Mouse (Mus musculus) liver, adult 2 months (tissue): ENCODE results near the gene Cstf2t. TPM values are rescaled to one million over a fixed set of nuclear protein-coding genes. Genes with fewer than 3 reads are reported as not detected.

Source experiments
- DNase-seq: peaks from one replicate; pipeline ENCODE4 v3.0.0-alpha.2; 2011; ENCODE audit warnings: low read depth, low spot score; ENCODE audit errors: extremely low read depth
- H3K27ac ChIP-seq: fragments of 200-500 bp; replicated peaks from 2 replicates; pipeline ENCODE4 v1.5.1; 2012; ENCODE audit warnings: low read depth, mild to moderate bottlenecking, control low read depth, inconsistent platforms, low read length; ENCODE audit not compliant: insufficient read depth
- H3K27me3 ChIP-seq: fragments of 200-500 bp; 2 replicates; pipeline ENCODE4 v1.6.1; 2012; ENCODE audit warnings: mild to moderate bottlenecking, moderate library complexity, low read length, inconsistent platforms; ENCODE audit not compliant: control insufficient read depth, insufficient read depth
- H3K36me3 ChIP-seq: fragments of 200-500 bp; 2 replicates; pipeline ENCODE4 v1.6.1; 2012; ENCODE audit warnings: low read length, inconsistent platforms; ENCODE audit not compliant: control insufficient read depth, insufficient read depth
- H3K4me1 ChIP-seq: fragments of 200-500 bp; 2 replicates; pipeline ENCODE4 v1.6.1; 2011; ENCODE audit warnings: low read length; ENCODE audit not compliant: control insufficient read depth, insufficient read depth
- H3K4me3 ChIP-seq: fragments of 200-500 bp; 2 replicates; pipeline ENCODE4 v1.5.1; 2011; ENCODE audit warnings: low read depth, mild to moderate bottlenecking, control low read depth, low read length, moderate library complexity; ENCODE audit not compliant: insufficient read depth
- H3K79me2 ChIP-seq: fragments of 200-500 bp; 2 replicates; pipeline ENCODE4 v1.6.1; 2012; ENCODE audit warnings: inconsistent platforms, mild to moderate bottlenecking, low read length, moderate library complexity; ENCODE audit not compliant: control insufficient read depth, insufficient read depth
- H3K9ac ChIP-seq: fragments of 200-500 bp; 2 replicates; pipeline ENCODE4 v1.6.1; 2012; ENCODE audit warnings: low read depth, mild to moderate bottlenecking, control low read depth, inconsistent platforms, low read length
- CTCF ChIP-seq: fragments of 200-500 bp; IDR thresholded peaks from 2 replicates; pipeline ENCODE4 v1.5.1; 2011; ENCODE audit warnings: low read depth, low read length, control low read depth
- POLR2A ChIP-seq: fragments of 200-500 bp; IDR thresholded peaks from 2 replicates; pipeline ENCODE4 v1.6.1; 2011; ENCODE audit warnings: low read length, control low read depth; ENCODE audit not compliant: insufficient read depth; ENCODE audit errors: extremely low read depth
- WGBS: fragments of 180-500 bp; shearing (Covaris S2); methylation state at CpG from one replicate; pipeline ENCODE4 v1.1.7; 2018; 5-methylcytosine and 5-hydroxymethylcytosine counted together
- polyA plus RNA-seq: library from polyadenylated mRNA; depleted of rRNA; stranded (reverse); fragments of >200 nt; gene quantifications from 2 replicates; pipeline ENCODE4 v1.2.3, GENCODE M21; 2012
- total RNA-seq: library from RNA; depleted of rRNA; stranded (reverse); fragments of >200 nt; gene quantifications from 2 replicates; pipeline ENCODE4 v1.2.3, GENCODE M21; 2014

Gene Cstf2t
- total and polyA plus RNA-seq, 2 experiments: 6.5 to 17.0 TPM

DNA sequence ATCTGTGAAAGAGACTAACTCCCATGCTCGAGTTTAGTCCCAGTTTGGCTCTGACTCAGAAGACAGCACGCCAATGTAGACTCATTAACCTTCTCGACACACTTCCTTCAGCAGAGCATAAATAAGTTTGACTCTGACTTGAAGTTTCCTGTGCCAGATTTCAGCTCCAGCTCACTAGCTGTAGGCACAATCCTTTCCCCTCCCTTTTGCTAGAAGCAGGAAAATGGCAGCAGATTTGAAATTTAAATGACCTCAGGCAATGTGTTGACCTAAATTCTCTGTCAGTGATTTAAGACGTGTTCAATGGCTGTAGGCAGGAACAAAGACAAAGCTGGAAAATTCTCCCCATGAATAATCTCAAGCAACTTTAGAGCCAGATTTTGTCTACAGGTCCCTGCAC lies 32.1 kb downstream of the Cstf2t start:
- no peak for DNase-seq
- no peaks in the 10 kb centered on the region for H3K4me1 ChIP-seq
- 71% methylated on average over 4 of the region's 4 CpGs for WGBS
- no peaks in the 10 kb centered on the region for H3K79me2 ChIP-seq
- no peak overlapping the region for H3K4me3 ChIP-seq
- H3K27ac ChIP-seq: no peak overlapping the region
- H3K27me3 ChIP-seq: no peaks in the 10 kb centered on the region
- TF ChIP-seq POLR2A (no peak), CTCF (no peak)
- H3K36me3 ChIP-seq: no peaks in the 10 kb centered on the region
- H3K9ac ChIP-seq: no peak overlapping the region

DNA sequence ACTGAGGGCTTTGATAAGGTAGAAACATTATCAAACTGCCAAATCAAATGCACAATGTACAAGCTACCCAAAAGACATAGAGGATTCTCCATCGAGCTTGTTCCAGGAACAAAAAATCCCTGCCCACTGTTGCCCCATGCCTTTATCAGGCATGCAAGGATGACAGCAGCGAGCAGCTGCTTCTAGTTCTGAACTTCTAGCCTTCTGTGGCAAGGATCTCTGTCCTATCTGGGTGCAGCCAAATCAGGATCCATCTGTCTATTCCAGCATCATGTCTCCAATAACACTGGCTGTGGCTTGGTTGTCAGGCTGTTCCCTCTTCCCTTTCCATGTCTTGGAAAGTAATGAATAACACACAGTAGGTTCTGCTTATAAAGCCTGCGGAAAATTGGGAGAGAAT lies 42.0 kb downstream of the Cstf2t start:
- no peaks in the 10 kb centered on the region for H3K4me1 ChIP-seq
- no peaks in the 10 kb centered on the region for H3K79me2 ChIP-seq
- H3K36me3 ChIP-seq: no peaks in the 10 kb centered on the region
- DNase-seq: no peak
- 84% methylated on average over 3 of the region's 3 CpGs for WGBS
- H3K27me3 ChIP-seq: no peaks in the 10 kb centered on the region
- no peak overlapping the region for H3K4me3 ChIP-seq
- H3K9ac ChIP-seq: no peak overlapping the region
- H3K27ac ChIP-seq: no peak overlapping the region
- no peak for TF ChIP-seq CTCF
- no peak for TF ChIP-seq POLR2A

DNA sequence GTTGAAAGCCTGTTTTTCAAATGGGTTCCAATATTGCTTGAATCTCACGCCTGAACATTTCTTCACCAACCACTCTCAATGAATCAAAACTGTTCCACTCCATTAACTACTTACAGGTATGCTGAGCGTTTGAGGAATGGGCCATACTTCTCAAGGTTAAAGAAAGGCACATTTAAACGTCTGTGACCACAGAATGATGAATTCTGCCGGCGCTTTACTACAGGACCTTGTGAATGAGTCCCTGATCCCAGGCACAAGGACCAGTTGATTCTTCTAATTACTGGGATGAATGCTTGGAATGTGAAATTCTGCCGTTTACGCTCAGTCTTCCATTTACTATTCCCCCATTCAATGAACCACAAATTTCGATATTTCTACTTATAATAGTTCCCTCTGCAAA lies 50.0 kb downstream of the Cstf2t start:
- Histone ChIP-seq H3K36me3 (no peaks in the 10 kb centered on the region), H3K27me3 (no peaks in the 10 kb centered on the region)
- 84% methylated on average over 8 of the region's 8 CpGs for WGBS

DNA sequence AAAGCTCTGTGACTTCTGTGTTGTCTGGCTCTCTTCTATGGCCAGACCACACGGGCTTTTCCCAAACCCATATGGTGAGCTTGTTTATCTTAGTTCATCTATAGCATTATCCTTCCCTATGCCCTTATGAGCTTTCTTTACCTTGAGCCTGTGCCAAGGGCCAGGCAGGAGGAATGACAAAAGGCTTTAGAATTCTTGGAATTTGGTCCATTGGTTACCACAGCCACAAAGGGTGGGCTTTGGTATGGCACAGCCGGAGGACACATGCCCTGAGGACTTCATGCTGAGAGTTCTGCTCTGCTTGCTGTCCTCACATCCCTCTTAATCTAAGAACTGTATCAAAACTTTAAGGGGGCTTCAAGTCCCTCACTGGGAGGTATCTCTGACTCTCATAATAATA lies 53.7 kb downstream of the Cstf2t start:
- Histone ChIP-seq H3K9ac (no peak overlapping the region), H3K79me2 (no peaks in the 10 kb centered on the region), H3K4me1 (no peaks in the 10 kb centered on the region), H3K27me3 (no peaks in the 10 kb centered on the region), H3K27ac (no peak overlapping the region), H3K36me3 (no peaks in the 10 kb centered on the region), H3K4me3 (no peak overlapping the region)
- no peak for DNase-seq
- TF ChIP-seq POLR2A (no peak), CTCF (no peak)
- WGBS: 62% methylated on average over 2 of the region's 2 CpGs

More for the DNA sequence above, 50.0 kb downstream of the Cstf2t start:
- DNase-seq: no peak
- no peak for TF ChIP-seq POLR2A
- no peaks in the 10 kb centered on the region for H3K4me1 ChIP-seq
- H3K79me2 ChIP-seq: no peaks in the 10 kb centered on the region
- H3K9ac ChIP-seq: no peak overlapping the region
- H3K4me3 ChIP-seq: no peak overlapping the region
- H3K27ac ChIP-seq: no peak overlapping the region
